Mouse (Mus musculus) kidney, embryonic 16.5 days (tissue): Measurements from ENCODE around the gene Rnf222. TPM values are rescaled to one million over a fixed set of nuclear protein-coding genes. Genes with fewer than 3 reads are reported as not detected.

ENCODE experiments used
- ATAC-seq: fragments of 200-750 bp; cut with Nextera tagmentation; 2 replicates; pipeline ENCODE4 v1.8.0; 2017; ENCODE audit warnings: moderate TSS enrichment; ENCODE audit not compliant: low FRiP score, low TSS enrichment
- H3K27ac ChIP-seq: fragments of 300-500 bp; sonication (generic); 2 replicates; pipeline ENCODE4 v1.5.1; 2014; ENCODE audit warnings: low read length
- H3K27me3 ChIP-seq: fragments of 300-500 bp; sonication (generic); 2 replicates; pipeline ENCODE4 v1.6.1; 2014; ENCODE audit warnings: low read length, control low read depth, mixed read lengths; ENCODE audit not compliant: insufficient read depth
- H3K36me3 ChIP-seq: fragments of 300-500 bp; sonication (generic); 2 replicates; pipeline ENCODE4 v1.6.1; 2014; ENCODE audit warnings: low read length, control low read depth, mixed read lengths; ENCODE audit not compliant: insufficient read depth
- H3K4me1 ChIP-seq: fragments of 300-500 bp; sonication (generic); 2 replicates; pipeline ENCODE4 v1.6.1; 2014; ENCODE audit warnings: low read length, control low read depth, mixed read lengths; ENCODE audit not compliant: insufficient read depth
- H3K4me2 ChIP-seq: fragments of 300-500 bp; sonication (generic); replicated peaks from 2 replicates; pipeline ENCODE4 v1.6.1; 2014; ENCODE audit warnings: low read depth, low read length
- H3K4me3 ChIP-seq: fragments of 300-500 bp; sonication (generic); 2 replicates; pipeline ENCODE4 v1.5.1; 2014; ENCODE audit warnings: mild to moderate bottlenecking, low read length
- H3K9ac ChIP-seq: fragments of 300-500 bp; sonication (generic); replicated peaks from 2 replicates; pipeline ENCODE4 v1.6.1; 2014; ENCODE audit warnings: low read length
- H3K9me3 ChIP-seq: fragments of 300-500 bp; sonication (generic); 2 replicates; pipeline ENCODE4 v1.6.1; 2016; ENCODE audit warnings: low read length, control low read depth
- WGBS: fragments of 180-500 bp; shearing (Covaris S2); extraction: QIAGEN DNeasy Blood & Tissue Kit; methylation state at CpG from one replicate; pipeline ENCODE4 v1.1.7; 2014; 5-methylcytosine and 5-hydroxymethylcytosine counted together
- polyA plus RNA-seq: library from polyadenylated mRNA; unstranded; fragments of >200 nt; fragmentation: Nextera tagmentation; extraction: Ambion mirVana; gene quantifications from 2 replicates; pipeline ENCODE4 v1.2.1, GENCODE M21; 2015

The Rnf222 gene
- polyA plus RNA-seq, result 0.05 and 0.17 TPM in 2 replicates

DNA sequence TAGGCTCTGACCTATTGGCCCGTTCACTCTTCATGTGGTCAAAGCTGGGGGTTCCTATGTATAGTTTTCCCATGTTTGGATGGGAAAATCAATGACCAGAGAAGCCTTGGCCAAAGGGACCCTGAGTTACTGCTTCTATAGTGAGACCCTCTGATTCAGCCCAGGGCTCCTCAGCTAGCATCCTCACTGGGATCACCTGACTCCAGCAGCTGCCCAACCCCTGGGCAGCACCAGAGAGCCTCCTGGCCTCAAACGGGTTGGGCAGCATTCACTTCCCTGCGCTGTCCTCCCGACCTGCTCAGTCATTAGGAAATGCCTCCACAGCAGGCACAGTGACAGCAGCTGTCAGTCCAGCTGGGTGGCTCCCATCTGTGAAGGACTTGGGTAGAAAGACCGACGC lies at the start of gene Rnf222:
TSS of gene Rnf222 (plus strand) at position 301 of the 400 bp plus-strand sequence.
- ATAC-seq, result no peak
- 34% methylated on average over 6 of the region's 6 CpGs for WGBS
- no peak within 1 kb of the TSS for H3K4me2 ChIP-seq

DNA sequence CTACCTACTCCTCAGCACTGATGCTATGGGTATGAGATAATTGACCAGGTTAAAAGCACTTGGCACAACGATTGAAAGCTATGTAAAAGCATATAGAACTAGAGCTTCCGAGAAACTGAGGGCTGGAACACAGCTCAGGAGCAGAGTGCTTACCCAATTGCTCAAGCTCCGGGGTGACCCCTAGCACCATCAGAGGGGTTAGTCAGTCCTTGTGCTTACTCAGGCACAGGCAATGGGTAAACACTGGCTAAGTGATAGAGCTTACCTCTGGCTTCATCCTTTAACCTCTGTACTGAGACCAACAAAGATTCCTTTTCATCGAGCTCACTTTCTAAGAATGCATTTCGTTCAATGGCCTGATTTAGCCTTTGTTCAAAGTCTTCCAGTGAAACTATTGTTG lies 48.7 kb upstream of the Rnf222 start:
- Histone ChIP-seq H3K9ac (no peak overlapping the region), H3K4me1 (no peaks in the 10 kb centered on the region), H3K27me3 (no peaks in the 10 kb centered on the region), H3K9me3 (no peaks in the 10 kb centered on the region), H3K4me2 (no peak overlapping the region), H3K36me3 (peaks cover 62% of the 10 kb centered on the region), H3K4me3 (no peak overlapping the region), H3K27ac (no peak overlapping the region)
- 93% methylated on average over 5 of the region's 5 CpGs for whole genome bisulfite sequencing
- no peak for ATAC-seq

More for the DNA sequence above, at the start of gene Rnf222:
- H3K27ac ChIP-seq, result no peak within 1 kb of the TSS
- no peak within 1 kb of the TSS for H3K4me3 ChIP-seq
- H3K4me1 ChIP-seq, result 0 out of 2 replicates have a peak, but pooled peaks cover 3% of the 10 kb centered on the region
- no peak within 1 kb of the TSS for H3K9ac ChIP-seq
- H3K27me3 ChIP-seq, result no peaks in the 10 kb centered on the region
- H3K36me3 ChIP-seq, result no peaks in the 10 kb centered on the region
- H3K9me3 ChIP-seq, result no peaks in the 10 kb centered on the region

DNA sequence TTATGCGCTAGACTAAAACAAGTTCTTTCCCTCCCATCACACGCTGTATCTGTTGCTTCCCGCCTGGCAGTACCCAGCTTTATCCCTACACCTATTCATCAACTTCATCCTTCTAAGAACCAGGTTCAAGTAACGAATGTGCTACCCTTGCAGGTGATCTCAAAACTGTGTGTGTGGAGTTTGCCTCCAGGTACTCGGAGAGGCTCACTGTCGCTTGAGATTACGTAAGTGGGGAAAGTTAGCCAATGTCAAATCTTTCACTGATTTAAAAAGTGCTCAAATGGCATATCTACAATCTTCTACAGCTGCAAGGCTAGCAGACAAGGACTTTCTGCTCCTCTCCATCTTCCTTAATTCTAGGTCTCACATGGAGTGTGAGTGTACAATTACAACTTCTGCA lies 37.5 kb upstream of the Rnf222 start:
- H3K27ac ChIP-seq, result 0 out of 2 replicates have a peak overlapping the region, but pooled peaks have one; percentile 9
- H3K9me3 ChIP-seq, result no peaks in the 10 kb centered on the region
- peak overlapping the region; percentile 53 for H3K9ac ChIP-seq
- 78% methylated on average over 7 of the region's 7 CpGs for WGBS
- H3K4me3 ChIP-seq, result peak overlapping the region; percentile 25
- ATAC-seq, result no peak
- H3K36me3 ChIP-seq, result no peaks in the 10 kb centered on the region
- peaks cover 42% of the 10 kb centered on the region for H3K4me1 ChIP-seq
- no peaks in the 10 kb centered on the region for H3K27me3 ChIP-seq
- peak overlapping the region; percentile 50 for H3K4me2 ChIP-seq

DNA sequence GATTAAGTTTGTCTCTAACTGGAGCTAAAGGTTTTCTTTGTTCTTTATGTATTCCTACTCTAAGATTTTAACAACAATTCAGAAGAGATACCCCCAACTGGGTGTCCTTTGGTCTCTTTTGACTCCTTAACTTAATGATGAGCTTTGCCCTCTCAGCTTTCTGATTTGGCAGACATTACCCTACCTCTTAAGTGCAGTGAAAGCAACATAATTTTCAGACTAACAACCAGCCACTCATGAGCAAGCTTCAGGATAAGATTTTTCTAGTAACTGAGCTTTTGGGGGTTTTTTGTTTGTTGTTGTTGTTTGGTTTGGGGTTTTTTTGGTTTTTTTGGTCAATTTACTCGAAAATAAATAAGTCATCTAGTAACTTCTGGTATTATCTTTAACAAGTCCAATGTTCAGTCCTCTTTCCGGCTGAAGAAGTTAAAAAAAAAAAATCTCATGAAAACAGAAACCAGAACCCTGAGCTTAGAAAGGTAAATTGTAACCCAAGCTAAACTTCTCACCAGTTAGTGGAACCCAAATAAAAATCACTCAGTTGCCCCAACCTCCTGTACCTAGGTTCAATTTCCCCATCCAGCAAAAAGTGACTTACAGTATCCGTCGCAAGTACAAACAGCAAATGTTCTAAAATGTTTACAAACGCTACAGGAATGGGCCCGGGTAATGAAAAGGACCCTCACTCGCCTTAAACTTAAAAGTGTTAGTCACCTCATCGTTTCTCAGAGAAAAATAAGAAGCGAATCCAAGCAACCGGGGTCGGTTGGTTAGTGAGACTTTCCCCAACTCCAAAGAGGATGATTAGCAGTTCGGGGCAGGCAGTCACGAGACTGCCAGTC lies 36.5 kb upstream of the Rnf222 start:
- no peak for ATAC-seq
- 3% methylated on average over 13 of the region's 13 CpGs for WGBS

DNA sequence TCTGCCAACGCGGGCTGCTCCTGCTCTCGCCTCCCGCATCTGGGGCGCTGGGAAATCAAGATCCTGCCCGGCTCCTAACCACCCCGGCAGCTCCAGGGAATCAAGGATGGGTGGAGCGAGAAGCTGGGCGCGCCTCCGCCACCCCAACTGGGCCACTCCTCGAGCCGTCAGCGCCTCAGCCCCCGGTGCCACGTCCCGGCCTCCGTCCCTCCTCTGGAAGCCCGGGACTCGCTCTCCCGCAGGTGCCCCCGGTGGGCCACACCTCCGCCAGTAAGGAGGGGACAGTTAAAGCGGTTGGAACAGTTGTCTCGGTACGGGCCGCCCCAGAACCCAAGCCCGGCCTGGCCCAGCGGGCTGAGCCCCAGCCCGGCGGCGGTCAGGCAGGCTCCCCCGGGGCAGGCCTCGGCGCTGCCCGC lies 35.9 kb upstream of the Rnf222 start:
- Histone ChIP-seq H3K4me1 (peaks cover 32% of the 10 kb centered on the region), H3K9me3 (no peaks in the 10 kb centered on the region), H3K4me2 (peak overlapping the region; percentile 80), H3K36me3 (no peaks in the 10 kb centered on the region), H3K27ac (peak overlapping the region; percentile 99), H3K4me3 (peak overlapping the region; percentile 83), H3K27me3 (no peaks in the 10 kb centered on the region), H3K9ac (peak overlapping the region; percentile 86)
- peak; percentile 58 for ATAC-seq
- WGBS, result 0% methylated on average over 35 of the region's 36 CpGs

More for the DNA sequence above, 36.5 kb upstream of the Rnf222 start:
- Histone ChIP-seq H3K4me2 (peak overlapping the region; percentile 80), H3K27me3 (no peaks in the 10 kb centered on the region), H3K9ac (peak overlapping the region; percentile 86), H3K36me3 (no peaks in the 10 kb centered on the region), H3K9me3 (no peaks in the 10 kb centered on the region), H3K4me1 (peaks cover 38% of the 10 kb centered on the region), H3K4me3 (peak overlapping the region; percentile 83), H3K27ac (peak overlapping the region; percentile 99)

DNA sequence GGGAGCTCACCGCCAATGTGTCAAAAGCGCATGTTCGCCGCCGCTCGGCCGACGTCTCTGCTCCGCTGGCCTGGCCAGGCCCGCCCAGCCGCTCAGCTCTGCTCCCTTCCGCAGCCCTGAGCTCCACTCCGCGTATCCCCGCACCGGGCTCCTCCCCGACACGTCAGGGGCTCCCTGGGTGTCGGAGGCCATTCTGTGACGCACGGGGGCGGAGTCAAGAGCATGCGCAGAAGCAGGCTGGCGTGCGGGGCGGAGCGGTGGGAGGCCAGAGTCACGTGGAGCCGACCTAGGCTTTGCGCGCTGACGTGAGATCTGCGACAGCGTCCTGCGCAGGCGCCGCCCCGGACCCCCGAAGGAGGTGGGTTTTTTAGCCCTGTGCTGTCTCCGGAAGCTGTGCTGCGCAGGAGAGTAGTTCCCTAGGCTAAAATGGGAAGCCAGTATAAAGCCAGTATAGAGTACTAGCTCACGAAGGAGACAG lies 35.4 kb upstream of the Rnf222 start:
- no peaks in the 10 kb centered on the region for H3K9me3 ChIP-seq
- H3K27ac ChIP-seq, result peak overlapping the region; percentile 99
- H3K36me3 ChIP-seq, result no peaks in the 10 kb centered on the region
- peak overlapping the region; percentile 86 for H3K9ac ChIP-seq
- WGBS, result 0% methylated on average over 42 of the region's 42 CpGs
- peak overlapping the region; percentile 80 for H3K4me2 ChIP-seq
- H3K4me1 ChIP-seq, result peaks cover 30% of the 10 kb centered on the region
- peak; percentile 99 for ATAC-seq
- peak overlapping the region; percentile 83 for H3K4me3 ChIP-seq
- no peaks in the 10 kb centered on the region for H3K27me3 ChIP-seq

DNA sequence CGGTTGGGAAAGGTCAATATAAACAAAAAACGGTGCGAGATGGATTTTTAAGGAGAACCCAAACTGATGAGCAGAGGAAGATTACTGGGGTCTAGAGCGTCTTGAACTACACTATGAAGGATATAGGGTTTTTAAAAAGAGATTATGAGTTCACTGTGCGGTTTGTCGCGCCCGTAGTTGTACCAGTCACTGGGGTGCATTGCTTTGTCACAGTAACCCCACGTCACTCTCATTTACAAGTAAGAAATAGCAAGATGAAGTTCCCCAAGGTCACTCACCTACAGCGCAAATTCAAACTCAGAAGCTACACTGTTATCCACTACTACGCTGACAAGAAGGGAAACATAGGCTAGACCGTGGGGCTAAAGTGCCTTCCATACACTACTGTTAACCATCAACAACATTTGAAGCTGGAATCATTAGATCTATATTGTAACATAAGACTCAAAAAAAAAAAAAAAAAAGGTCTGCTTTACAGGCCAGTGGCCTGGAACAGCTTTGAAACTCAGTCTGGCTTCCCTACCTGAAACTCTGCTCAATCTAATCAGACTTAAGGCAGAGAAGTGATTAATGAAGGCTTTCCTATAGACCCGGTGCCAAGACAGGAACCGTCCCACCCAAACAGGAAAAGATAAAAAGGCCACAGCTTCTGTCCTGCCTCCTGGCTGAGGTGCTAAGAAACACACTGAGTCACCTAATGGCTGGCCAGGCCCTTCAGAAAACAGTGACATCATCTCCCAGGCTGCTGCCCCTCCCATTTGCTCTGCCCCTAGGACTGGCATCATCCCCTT lies 34.5 kb upstream of the Rnf222 start:
- H3K4me3 ChIP-seq, result peak overlapping the region; percentile 83
- H3K27me3 ChIP-seq, result no peaks in the 10 kb centered on the region
- peak overlapping the region; percentile 61 for H3K9ac ChIP-seq
- no peaks in the 10 kb centered on the region for H3K36me3 ChIP-seq
- peak overlapping the region; percentile 58 for H3K4me2 ChIP-seq
- 29% methylated on average over 14 of the region's 14 CpGs for WGBS
- no peaks in the 10 kb centered on the region for H3K9me3 ChIP-seq
- peak overlapping the region; percentile 78 for H3K27ac ChIP-seq
- ATAC-seq, result no peak
- peaks cover 30% of the 10 kb centered on the region for H3K4me1 ChIP-seq

DNA sequence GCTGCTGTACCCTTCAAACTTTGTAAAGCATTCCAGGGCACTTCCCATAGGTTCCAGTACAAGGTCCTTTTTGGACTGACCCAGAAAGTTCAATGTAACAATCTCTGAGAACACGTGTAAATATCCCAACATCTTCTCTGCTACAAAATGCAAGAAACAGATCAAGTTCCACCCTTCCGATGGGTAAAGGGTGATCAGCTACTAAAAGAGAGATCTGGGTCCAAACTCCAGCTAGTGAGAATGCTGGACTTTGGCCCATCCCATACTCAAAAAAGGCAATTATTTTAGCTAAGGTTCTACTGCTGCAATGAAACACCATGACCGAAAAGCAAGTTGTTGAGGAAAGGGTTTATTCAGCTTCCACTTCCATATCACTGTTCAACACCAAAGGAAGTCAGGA lies 33.7 kb upstream of the Rnf222 start:
- Histone ChIP-seq H3K9ac (no peak overlapping the region), H3K36me3 (no peaks in the 10 kb centered on the region), H3K9me3 (no peaks in the 10 kb centered on the region), H3K4me3 (no peak overlapping the region), H3K27me3 (no peaks in the 10 kb centered on the region), H3K4me1 (peaks cover 27% of the 10 kb centered on the region), H3K4me2 (no peak overlapping the region), H3K27ac (peak overlapping the region; percentile 78; the same call in 1 of the 2 replicates)
- whole genome bisulfite sequencing, result 80% methylated on average over 3 of the region's 3 CpGs
- ATAC-seq, result no peak

DNA sequence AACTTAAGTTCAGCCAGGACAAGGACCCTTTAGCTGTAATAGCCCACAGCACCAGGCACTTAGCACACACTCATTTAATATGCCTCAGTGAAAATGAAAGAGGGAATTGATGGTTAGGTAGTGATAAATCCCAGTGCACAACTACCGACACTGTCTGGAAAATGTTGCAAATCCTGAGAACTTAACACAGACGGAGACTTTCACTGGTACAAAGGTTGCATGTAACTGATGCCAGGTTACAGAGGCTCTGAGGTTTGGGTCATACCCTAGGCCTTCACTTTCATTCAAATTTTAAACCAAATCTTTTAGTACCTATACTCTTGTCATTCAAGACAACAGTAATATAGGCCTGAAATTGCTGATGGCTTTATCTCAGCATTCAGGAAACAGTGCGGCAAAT lies 31.0 kb upstream of the Rnf222 start:
- no peaks in the 10 kb centered on the region for H3K27me3 ChIP-seq
- H3K36me3 ChIP-seq, result no peaks in the 10 kb centered on the region
- 0 out of 2 replicates have a peak, but pooled peaks cover 8% of the 10 kb centered on the region for H3K4me1 ChIP-seq
- H3K4me2 ChIP-seq, result no peak overlapping the region
- no peak overlapping the region for H3K4me3 ChIP-seq
- H3K9me3 ChIP-seq, result no peaks in the 10 kb centered on the region
- WGBS, result 87% methylated on average over 3 of the region's 3 CpGs
- H3K27ac ChIP-seq, result no peak overlapping the region
- ATAC-seq, result no peak
- no peak overlapping the region for H3K9ac ChIP-seq
